Mouse (Mus musculus) G1E-ER4 (cell line): ENCODE data around the gene Nr2c1. TPM values are rescaled to one million over a fixed set of nuclear protein-coding genes. Genes with fewer than 3 reads are reported as not detected.

Experiments
- GATA1 ChIP-seq: IDR thresholded peaks from one replicate; pipeline ENCODE4 v1.8.0; 2012; ENCODE audit warnings: low read length, inconsistent platforms
- polyA plus RNA-seq: library from polyadenylated mRNA; stranded (reverse); fragments of >175 nt; gene quantifications from 2 replicates; pipeline ENCODE4 v1.2.3, GENCODE M21; 2012

Gene Nr2c1
- polyA plus RNA-seq, 1 experiment: 1.6 TPM

DNA sequence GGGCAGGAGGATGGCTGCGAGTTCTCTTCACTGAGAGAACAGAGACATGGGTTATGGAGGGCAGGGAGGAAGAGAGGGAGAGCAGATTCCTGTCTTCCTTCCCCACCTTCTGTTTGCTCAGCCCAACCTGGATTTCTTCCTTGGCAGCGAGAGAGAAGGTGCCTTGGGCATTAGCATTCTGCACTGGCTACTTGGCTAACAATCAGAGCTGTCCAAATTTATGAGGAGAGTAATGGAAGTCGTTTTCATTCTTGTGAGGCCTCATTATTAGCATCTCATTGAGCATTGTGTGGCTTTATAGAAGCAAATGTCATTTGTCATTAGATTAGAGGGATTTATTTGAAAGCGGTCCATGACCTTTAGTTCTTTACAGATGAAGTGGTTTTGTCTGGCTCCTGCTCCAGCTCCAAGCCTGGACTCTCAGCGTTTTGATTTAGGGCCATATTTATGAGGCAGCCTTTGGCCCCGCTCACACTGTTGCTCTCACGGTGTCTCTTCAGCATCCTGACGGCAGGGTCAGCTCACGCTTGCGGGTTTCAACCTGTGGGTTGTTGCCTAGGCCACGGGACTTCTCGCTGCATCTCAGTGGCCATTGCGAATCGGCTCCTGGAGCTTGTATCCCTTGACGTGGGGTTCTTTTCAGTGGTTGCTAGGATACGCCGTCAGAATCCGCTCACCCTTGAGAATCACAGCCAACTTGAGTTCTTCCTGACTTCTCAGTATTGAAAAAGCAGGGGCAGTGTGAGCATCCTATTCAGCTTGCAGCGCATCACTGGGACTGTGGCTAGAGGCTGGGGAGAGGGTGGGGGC lies 82.6 kb downstream of the Nr2c1 start:
- TF ChIP-seq GATA1: no peak

DNA sequence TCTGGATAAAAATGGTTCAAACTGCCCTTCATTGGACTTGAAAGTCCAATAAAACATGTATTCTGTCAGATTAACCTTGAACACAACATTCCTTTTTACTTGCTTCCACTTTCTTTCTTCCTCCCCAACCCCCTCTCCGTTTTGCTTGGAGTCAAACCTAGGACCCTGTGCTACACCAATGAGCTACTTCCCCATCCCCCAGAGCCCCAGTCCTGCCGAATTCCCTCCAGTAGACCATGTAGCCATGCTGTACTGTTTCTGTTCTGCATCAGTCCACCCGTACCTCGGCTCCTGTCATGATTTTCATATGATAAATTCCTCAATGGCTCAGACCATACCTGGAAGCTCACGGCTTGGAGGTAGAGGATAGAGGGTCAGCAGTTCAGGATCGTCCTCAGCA lies 83.2 kb downstream of the Nr2c1 start:
- TF ChIP-seq GATA1: no peak

DNA sequence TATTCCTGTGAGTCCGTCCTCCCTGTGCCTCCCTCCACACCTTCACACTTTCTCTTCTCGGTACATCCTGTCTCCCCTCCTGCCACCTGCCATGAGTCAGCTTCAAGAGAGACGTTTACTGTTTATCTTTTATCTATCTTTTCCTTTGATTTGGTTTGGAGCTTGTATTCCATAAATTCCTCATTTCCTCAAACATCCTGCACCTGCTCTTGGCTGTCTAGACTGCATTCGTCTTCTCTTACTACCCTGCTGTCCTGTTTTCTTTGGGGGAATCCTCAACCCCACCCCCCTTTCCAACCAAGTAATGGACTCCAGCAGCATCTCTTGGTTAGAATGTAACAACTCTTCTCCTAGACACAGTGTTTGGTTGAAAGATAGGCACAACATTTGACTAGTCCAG lies 87.4 kb downstream of the Nr2c1 start:
- no peak for TF ChIP-seq GATA1

DNA sequence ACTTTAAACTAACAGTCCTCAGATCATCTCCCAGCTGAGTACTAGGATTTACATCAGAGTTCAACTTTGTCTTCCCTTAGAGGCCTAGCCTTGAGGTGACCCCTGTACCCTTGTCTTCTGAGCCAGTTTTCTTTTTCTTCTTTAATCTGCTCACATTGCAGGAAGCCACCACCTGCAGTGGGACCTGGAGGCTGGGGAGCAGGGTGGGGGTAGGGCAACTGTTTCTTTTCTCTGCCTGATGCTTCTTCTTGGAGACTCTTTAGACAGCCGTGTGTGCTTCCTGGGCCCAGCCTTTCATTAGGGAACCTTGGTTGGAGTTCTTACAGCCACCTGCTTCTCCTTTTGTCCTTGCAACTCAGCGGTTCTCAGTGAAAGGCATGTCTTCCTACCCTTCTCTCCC lies 93.5 kb downstream of the Nr2c1 start:
- TF ChIP-seq GATA1: no peak

Other genes with a start within 250 kb of the Nr2c1 start
- 3.4 and 3.6 TPM in 2 replicates for gene Vezt, start 112.2 kb upstream of the Nr2c1 start, polyA plus RNA-seq
- 0.94 and 1.1 TPM in 2 replicates for gene Fgd6, start 112.0 kb upstream of the Nr2c1 start, polyA plus RNA-seq
- 674 and 1,203 TPM in 2 replicates for gene Ndufa12, start 50.7 kb downstream of the Nr2c1 start, polyA plus RNA-seq
- not detected in 2 replicates for gene Gm4792, start 150.7 kb downstream of the Nr2c1 start, polyA plus RNA-seq
- gene Tmcc3, start 163.9 kb downstream of the Nr2c1 start, polyA plus RNA-seq: 5.8 and 7.3 TPM in 2 replicates